Comparison of ENCODE assay signal across 8 mouse cellular contexts in genomic region chr15:41325633-41326252, GRCm38 (mm10).
DNase-seq lines count a peak whose midpoint lies in the region; ATAC-seq and TF ChIP-seq lines count a peak whose summit lies in the region.

No protein-coding gene starts in this region.

- peak in 1 of 2 experiments; percentile 18 for DNase-seq in heart, adult 2 months
- DNase-seq in B cell, adult 2 months = peak; percentile 15 to 16
- DNase-seq in c-Kit-positive CD71-negative TER-119-negative erythroid progenitor cells, embryonic 14.5 days (ENCODE audit: low read depth) = peak; percentile 33
- peak; percentile 54 for DNase-seq in forebrain, embryonic 11.5 days (ENCODE audit: low spot score)
- DNase-seq in kidney, postnatal 0 days (ENCODE audit: low spot score) = peak; percentile 84
- no peak for DNase-seq in lung, adult 2 months
- DNase-seq in skeletal muscle tissue, adult 2 months (ENCODE audit: low read depth, low spot score) = peak; percentile 10

- no peak overlapping the region for H3K4me3 ChIP-seq in heart, adult 2 months
- H3K4me3 ChIP-seq in heart, embryonic 12.5 days = no peak overlapping the region
- H3K4me3 ChIP-seq in forebrain, embryonic 11.5 days (ENCODE audit: low read depth, low read length) = no peak overlapping the region
- no peak overlapping the region for H3K4me3 ChIP-seq in kidney, postnatal 0 days (replicated peaks; ENCODE audit: low read depth, low read length)
- no peak overlapping the region for H3K4me3 ChIP-seq in lung, adult 2 months (replicated peaks; ENCODE audit: extremely low read depth, low read depth, low read length)

- no peaks in the 10 kb centered on the region for H3K4me1 ChIP-seq in heart, adult 2 months (ENCODE audit: control insufficient read depth, insufficient read depth, low read length)
- H3K4me1 ChIP-seq in heart, embryonic 12.5 days (replicated peaks) = no peaks in the 10 kb centered on the region
- no peaks in the 10 kb centered on the region for H3K4me1 ChIP-seq in forebrain, embryonic 11.5 days (replicated peaks; ENCODE audit: control insufficient read depth, insufficient read depth, low read length)
- no peaks in the 10 kb centered on the region for H3K4me1 ChIP-seq in kidney, postnatal 0 days (replicated peaks; ENCODE audit: insufficient read depth, low read length)
- H3K4me1 ChIP-seq in lung, adult 2 months (ENCODE audit: control insufficient read depth, insufficient read depth, low read length) = no peaks in the 10 kb centered on the region

- no peak overlapping the region for H3K4me2 ChIP-seq in heart, embryonic 12.5 days
- H3K4me2 ChIP-seq in forebrain, embryonic 11.5 days (ENCODE audit: low read depth, low read length, severe bottlenecking) = no peak overlapping the region
- no peak overlapping the region for H3K4me2 ChIP-seq in kidney, postnatal 0 days (ENCODE audit: low read length)

- TF ChIP-seq CTCF in heart, adult 2 months (IDR thresholded peaks at IDR 0.05) = peak; percentile 85
- peak; percentile 89 for TF ChIP-seq CTCF in kidney, postnatal 0 days (IDR thresholded peaks at IDR 0.05; ENCODE audit: low read depth)
- 0 out of 2 replicates have a peak, but pooled peaks have one; percentile 34 for TF ChIP-seq CTCF in lung, adult 2 months (IDR thresholded peaks at IDR 0.05; ENCODE audit: insufficient read depth, low read length)

- H3K27ac ChIP-seq in heart, adult 2 months = no peak overlapping the region
- no peak overlapping the region for H3K27ac ChIP-seq in heart, embryonic 12.5 days (ENCODE audit: poor library complexity, severe bottlenecking)
- H3K27ac ChIP-seq in forebrain, embryonic 11.5 days (ENCODE audit: low read depth, low read length) = no peak overlapping the region
- no peak overlapping the region for H3K27ac ChIP-seq in kidney, postnatal 0 days

- H3K27me3 ChIP-seq in heart, adult 2 months (ENCODE audit: control insufficient read depth, insufficient read depth, low read length) = no peaks in the 10 kb centered on the region
- H3K27me3 ChIP-seq in heart, embryonic 12.5 days (replicated peaks) = no peaks in the 10 kb centered on the region
- no peaks in the 10 kb centered on the region for H3K27me3 ChIP-seq in forebrain, embryonic 11.5 days (ENCODE audit: control insufficient read depth, insufficient read depth, low read length)
- H3K27me3 ChIP-seq in kidney, postnatal 0 days (ENCODE audit: insufficient read depth, low read length) = no peaks in the 10 kb centered on the region

- intact Hi-C loops in heart, adult 2 months (cut with DNase I) = loop anchor here (1.0 to 10.0 kb wide), 4 partner anchors 152 to 649 kb away; no protein-coding TSS in a partner anchor

- no peak overlapping the region for H3K9ac ChIP-seq in heart, adult 2 months (ENCODE audit: low read depth, low read length)
- H3K9ac ChIP-seq in heart, embryonic 12.5 days = no peak overlapping the region
- H3K9ac ChIP-seq in forebrain, embryonic 11.5 days (ENCODE audit: low read length) = no peak overlapping the region
- H3K9ac ChIP-seq in kidney, postnatal 0 days (ENCODE audit: low read depth, low read length) = no peak overlapping the region

- no peaks in the 10 kb centered on the region for H3K36me3 ChIP-seq in heart, adult 2 months (ENCODE audit: control insufficient read depth, insufficient read depth, low read length)
- H3K36me3 ChIP-seq in heart, embryonic 12.5 days = no peaks in the 10 kb centered on the region
- no peaks in the 10 kb centered on the region for H3K36me3 ChIP-seq in forebrain, embryonic 11.5 days (ENCODE audit: control insufficient read depth, insufficient read depth, low read length)
- no peaks in the 10 kb centered on the region for H3K36me3 ChIP-seq in kidney, postnatal 0 days (ENCODE audit: insufficient read depth, low read length)

- 8% methylated on average over 7 of the region's 7 CpGs for WGBS in heart, adult 2 months
- WGBS in heart, embryonic 12.5 days = 19% methylated on average over 7 of the region's 7 CpGs
- 28% methylated on average over 7 of the region's 7 CpGs for WGBS in forebrain, embryonic 11.5 days
- 21% methylated on average over 7 of the region's 7 CpGs for WGBS in kidney, postnatal 0 days
- 11% methylated on average over 7 of the region's 7 CpGs for WGBS in lung, adult 2 months

- no peaks in the 10 kb centered on the region for H3K9me3 ChIP-seq in heart, embryonic 12.5 days (replicated peaks)
- no peaks in the 10 kb centered on the region for H3K9me3 ChIP-seq in forebrain, embryonic 11.5 days (ENCODE audit: control insufficient read depth, low read length)
- no peaks in the 10 kb centered on the region for H3K9me3 ChIP-seq in kidney, postnatal 0 days (replicated peaks; ENCODE audit: low read length)

- ATAC-seq in heart, embryonic 12.5 days (ENCODE audit: insufficient number of reproducible peaks, low FRiP score) = no peak
- 0 out of 2 replicates have a peak, but pooled peaks have one; percentile 66 for ATAC-seq in forebrain, embryonic 11.5 days (replicated peaks; ENCODE audit: low FRiP score)
- no peak for ATAC-seq in kidney, postnatal 0 days (replicated peaks; ENCODE audit: low FRiP score, low read depth)

- TF ChIP-seq POLR2A in heart, adult 2 months (IDR thresholded peaks at IDR 0.05; ENCODE audit: insufficient read depth, low read depth, low read length) = no peak
- TF ChIP-seq POLR2A in lung, adult 2 months (IDR thresholded peaks at IDR 0.05; ENCODE audit: borderline replicate concordance, extremely low read depth, low read depth, low read length) = no peak

- no peak for TF ChIP-seq EP300 in heart, adult 2 months (IDR thresholded peaks at IDR 0.05; ENCODE audit: insufficient read depth, low read depth, low read length)

- no peaks in the 10 kb centered on the region for H3K79me2 ChIP-seq in heart, adult 2 months (replicated peaks; ENCODE audit: control insufficient read depth, insufficient read depth, low read length)

Comparison
In these comparisons a context has a peak if more than half of its experiments do, and no peak if none do; other contexts are left out.
1. CTCF ChIP-seq: peak in every context shown above with its lines; median percentile 89 in kidney, postnatal 0 days; 85 in heart, adult 2 months; 34 in lung, adult 2 months.